Mouse (Mus musculus) hindbrain, embryonic 12.5 days (tissue): ENCODE measurements at regions not wholly inside any gene's neighbourhood (a gene's known extent, or its start where the extent isn't known, plus 50 kb on each side); places are given as distances from the start of the nearest gene placed in this dataset.
A peak's percentile ranks its signal among the peaks of the same experiment; 100 is the strongest.

ENCODE experiments used
- ATAC-seq: fragments of 200-750 bp; cut with Nextera tagmentation; 2 replicates; pipeline ENCODE4 v1.8.0; 2017; ENCODE audit warnings: moderate TSS enrichment; ENCODE audit not compliant: low FRiP score
- H3K27ac ChIP-seq: fragments of 300-500 bp; sonication (generic); 2 replicates; pipeline ENCODE4 v1.5.1; 2016; ENCODE audit warnings: mild to moderate bottlenecking
- H3K27me3 ChIP-seq: fragments of 300-500 bp; sonication (generic); 2 replicates; pipeline ENCODE4 v1.6.1; 2016; ENCODE audit warnings: mild to moderate bottlenecking
- H3K36me3 ChIP-seq: fragments of 300-500 bp; sonication (generic); 2 replicates; pipeline ENCODE4 v1.6.1; 2016; ENCODE audit warnings: mild to moderate bottlenecking
- H3K4me1 ChIP-seq: fragments of 300-500 bp; sonication (generic); 2 replicates; pipeline ENCODE4 v1.6.1; 2016
- H3K4me2 ChIP-seq: fragments of 300-500 bp; sonication (generic); replicated peaks from 2 replicates; pipeline ENCODE4 v1.6.1; 2016; ENCODE audit warnings: mild to moderate bottlenecking
- H3K4me3 ChIP-seq: fragments of 300-500 bp; sonication (generic); 2 replicates; pipeline ENCODE4 v1.5.1; 2016; ENCODE audit warnings: mild to moderate bottlenecking
- H3K9ac ChIP-seq: fragments of 300-500 bp; sonication (generic); 2 replicates; pipeline ENCODE4 v1.6.1; 2016; ENCODE audit warnings: mild to moderate bottlenecking, moderate library complexity
- H3K9me3 ChIP-seq: fragments of 300-500 bp; sonication (generic); replicated peaks from 2 replicates; pipeline ENCODE4 v1.6.1; 2016; ENCODE audit warnings: mild to moderate bottlenecking
- WGBS: fragments of 180-500 bp; shearing (Covaris S2); methylation state at CpG from one replicate; pipeline ENCODE4 v1.1.7; 2016; 5-methylcytosine and 5-hydroxymethylcytosine counted together

DNA sequence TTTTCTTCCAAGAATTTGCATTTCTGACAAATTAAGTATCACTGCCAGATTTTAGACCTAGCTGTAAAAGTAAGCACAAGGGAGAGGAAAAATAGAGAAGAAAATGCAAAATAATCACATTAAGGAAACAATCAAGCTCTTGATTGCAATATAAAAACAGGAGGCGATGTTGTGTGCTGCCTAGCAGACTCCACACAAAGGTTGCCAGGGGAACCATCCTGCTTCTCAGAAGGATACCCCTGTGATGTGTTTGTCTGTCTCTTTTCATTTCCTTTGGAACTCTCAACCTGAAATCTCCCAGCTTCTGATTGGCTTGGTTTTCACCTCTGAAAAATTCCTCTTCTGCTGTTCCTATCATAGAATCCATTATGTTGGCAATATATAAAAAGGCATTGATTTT is 514.3 kb upstream of the Atp2b1 start:
- ATAC-seq, result peak; percentile 84
- H3K9ac ChIP-seq, result no peak overlapping the region
- no peaks in the 10 kb centered on the region for H3K9me3 ChIP-seq
- no peaks in the 10 kb centered on the region for H3K27me3 ChIP-seq
- WGBS, result 19% methylated on average over 1 of the region's 1 CpGs
- no peak overlapping the region for H3K27ac ChIP-seq
- no peak overlapping the region for H3K4me3 ChIP-seq
- H3K36me3 ChIP-seq, result no peaks in the 10 kb centered on the region
- no peaks in the 10 kb centered on the region for H3K4me1 ChIP-seq
- no peak overlapping the region for H3K4me2 ChIP-seq

DNA sequence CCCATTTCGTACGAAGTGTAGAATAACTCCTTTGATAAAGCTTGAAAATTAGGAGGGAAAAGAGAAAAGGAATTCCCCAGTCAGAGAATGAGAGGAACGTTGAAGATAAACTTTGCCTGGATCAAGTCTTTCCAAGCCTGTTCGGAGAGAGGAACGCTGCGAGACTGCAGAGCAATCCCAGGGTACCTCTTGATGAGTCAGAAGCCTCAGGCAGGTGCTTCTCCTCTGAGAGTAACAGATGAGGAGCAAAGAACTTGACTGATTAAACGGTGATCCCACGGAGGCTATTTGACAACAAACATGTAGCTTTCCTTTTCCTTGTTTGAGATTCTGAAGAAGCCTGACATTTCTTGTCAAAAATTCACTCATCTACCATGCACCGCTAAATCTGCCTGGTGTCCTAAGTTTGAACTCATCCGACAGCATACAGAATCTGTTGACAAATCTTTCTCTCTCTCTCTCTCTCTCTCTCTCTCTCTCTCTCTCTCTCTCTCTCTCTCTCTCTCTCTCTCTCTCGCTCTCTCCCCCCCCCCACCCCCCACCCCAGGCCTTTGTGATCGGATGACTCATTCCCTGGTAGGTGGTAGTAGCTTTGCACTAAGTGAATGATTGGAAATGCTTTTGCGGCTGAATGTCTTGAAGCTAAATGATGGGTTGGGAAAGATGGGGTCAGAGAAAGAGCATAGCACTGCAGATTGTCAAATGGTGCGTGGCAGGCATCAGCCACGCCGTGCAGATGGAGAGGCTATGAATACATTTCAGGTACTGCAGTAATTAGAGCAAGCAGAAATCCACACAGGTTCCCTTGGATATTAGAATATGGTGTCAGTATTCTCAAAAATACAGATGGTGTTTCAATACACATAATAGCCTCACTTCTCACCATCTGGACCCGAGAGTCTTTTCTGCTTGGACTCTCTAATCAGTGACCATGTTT is 496.1 kb upstream of the Atp2b1 start:
- H3K9ac ChIP-seq, result no peak overlapping the region
- H3K4me2 ChIP-seq, result 0 out of 2 replicates have a peak overlapping the region, but pooled peaks have one; percentile 8
- ATAC-seq, result peak; percentile 73
- peak overlapping the region; percentile 52 for H3K27ac ChIP-seq
- no peaks in the 10 kb centered on the region for H3K36me3 ChIP-seq
- no peaks in the 10 kb centered on the region for H3K9me3 ChIP-seq
- no peaks in the 10 kb centered on the region for H3K27me3 ChIP-seq
- H3K4me1 ChIP-seq, result no peaks in the 10 kb centered on the region
- WGBS, result 62% methylated on average over 16 of the region's 17 CpGs
- no peak overlapping the region for H3K4me3 ChIP-seq

DNA sequence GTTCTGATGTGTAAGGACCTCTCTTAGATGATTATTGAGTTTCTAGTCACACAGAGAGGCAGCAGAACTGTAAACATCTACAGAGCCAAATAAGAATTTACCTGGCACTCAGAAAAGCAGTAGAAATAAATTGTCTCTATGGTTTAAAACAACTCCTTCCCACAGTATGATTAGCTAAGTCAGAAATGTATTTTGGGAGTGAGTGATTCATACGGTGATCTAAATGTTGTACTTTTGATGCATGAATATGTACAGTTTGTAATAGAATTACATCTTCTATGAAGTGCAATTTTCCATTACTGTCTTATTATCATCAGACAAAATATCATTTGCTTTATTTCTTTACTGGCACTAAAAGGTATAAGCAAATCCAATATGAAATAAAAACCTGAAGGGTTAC is 489.8 kb upstream of the Atp2b1 start:
- Histone ChIP-seq H3K9me3 (no peaks in the 10 kb centered on the region), H3K4me1 (no peaks in the 10 kb centered on the region), H3K4me3 (no peak overlapping the region), H3K27me3 (no peaks in the 10 kb centered on the region), H3K36me3 (no peaks in the 10 kb centered on the region), H3K9ac (no peak overlapping the region), H3K27ac (no peak overlapping the region), H3K4me2 (no peak overlapping the region)
- no peak for ATAC-seq
- 93% methylated on average over 1 of the region's 1 CpGs for WGBS

DNA sequence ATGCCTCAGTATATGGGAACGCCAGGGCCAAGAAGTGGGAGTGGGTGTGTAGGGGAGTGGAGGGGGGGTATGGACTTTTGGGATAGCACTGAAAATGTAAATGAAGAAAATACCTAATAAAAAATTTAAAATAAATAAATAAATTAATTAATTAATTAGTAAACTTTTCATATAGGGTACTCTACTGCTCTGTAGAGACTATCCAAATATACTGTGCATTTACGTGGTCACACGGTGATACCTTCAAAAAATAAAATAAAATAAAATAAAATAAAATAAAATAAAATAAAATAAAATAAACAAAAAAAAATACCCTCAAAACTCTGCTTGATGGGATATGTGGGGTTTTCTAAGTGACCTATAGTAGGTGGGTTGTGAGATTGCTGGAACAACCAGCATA is 479.2 kb upstream of the Atp2b1 start:
- WGBS, result 93% methylated on average over 3 of the region's 3 CpGs
- no peak overlapping the region for H3K27ac ChIP-seq
- peak; percentile 43; the same call in 1 of the 2 replicates for ATAC-seq
- no peak overlapping the region for H3K9ac ChIP-seq
- no peaks in the 10 kb centered on the region for H3K36me3 ChIP-seq
- H3K9me3 ChIP-seq, result no peaks in the 10 kb centered on the region
- H3K4me2 ChIP-seq, result no peak overlapping the region
- no peaks in the 10 kb centered on the region for H3K27me3 ChIP-seq
- H3K4me3 ChIP-seq, result no peak overlapping the region
- H3K4me1 ChIP-seq, result no peaks in the 10 kb centered on the region

DNA sequence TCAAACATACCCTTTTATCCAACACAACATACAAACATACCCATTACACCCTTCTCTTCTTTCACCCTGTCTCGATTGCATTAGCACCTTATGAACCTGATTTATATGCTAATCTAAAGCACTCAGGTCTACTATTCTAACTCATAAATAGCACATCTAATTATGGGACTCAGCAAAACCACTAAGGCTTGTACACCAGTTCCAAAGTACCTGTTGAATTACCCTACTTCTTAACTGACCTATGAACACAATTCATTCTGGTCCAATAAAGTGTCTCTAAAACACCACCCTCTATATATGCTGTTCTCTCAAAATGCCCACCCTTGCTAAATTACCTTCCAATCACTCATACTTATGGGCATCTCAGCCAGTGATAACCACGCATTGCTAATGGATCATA is 452.7 kb upstream of the Atp2b1 start:
- H3K27me3 ChIP-seq, result no peaks in the 10 kb centered on the region
- H3K36me3 ChIP-seq, result no peaks in the 10 kb centered on the region
- 90% methylated on average over 2 of the region's 2 CpGs for WGBS
- H3K9ac ChIP-seq, result no peak overlapping the region
- no peak for ATAC-seq
- no peaks in the 10 kb centered on the region for H3K4me1 ChIP-seq
- no peak overlapping the region for H3K27ac ChIP-seq
- H3K4me2 ChIP-seq, result no peak overlapping the region
- no peak overlapping the region for H3K4me3 ChIP-seq
- no peaks in the 10 kb centered on the region for H3K9me3 ChIP-seq

DNA sequence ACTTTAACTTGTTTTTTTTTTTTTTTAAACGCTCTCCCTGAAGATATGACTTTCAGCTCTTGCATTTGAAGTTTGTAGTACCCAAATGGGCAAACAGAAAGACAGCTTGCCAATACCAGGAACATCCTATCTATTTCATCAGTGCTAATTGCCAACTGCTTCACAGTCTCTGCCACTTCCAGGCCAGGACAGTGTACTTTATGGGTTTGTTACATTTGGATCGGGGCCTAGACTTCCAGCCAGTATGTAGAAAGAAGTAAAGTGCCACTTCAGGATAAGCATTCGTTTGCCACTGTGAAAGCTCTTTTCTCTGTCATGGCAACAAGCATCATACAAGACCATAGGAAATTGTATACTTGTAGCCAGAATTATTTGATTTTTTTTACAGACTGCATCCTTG is 439.6 kb upstream of the Atp2b1 start:
- no peak for ATAC-seq
- H3K9me3 ChIP-seq, result no peaks in the 10 kb centered on the region
- H3K27ac ChIP-seq, result no peak overlapping the region
- no peaks in the 10 kb centered on the region for H3K4me1 ChIP-seq
- no peaks in the 10 kb centered on the region for H3K27me3 ChIP-seq
- 92% methylated on average over 3 of the region's 3 CpGs for WGBS
- H3K9ac ChIP-seq, result no peak overlapping the region
- no peak overlapping the region for H3K4me2 ChIP-seq
- no peaks in the 10 kb centered on the region for H3K36me3 ChIP-seq
- no peak overlapping the region for H3K4me3 ChIP-seq

DNA sequence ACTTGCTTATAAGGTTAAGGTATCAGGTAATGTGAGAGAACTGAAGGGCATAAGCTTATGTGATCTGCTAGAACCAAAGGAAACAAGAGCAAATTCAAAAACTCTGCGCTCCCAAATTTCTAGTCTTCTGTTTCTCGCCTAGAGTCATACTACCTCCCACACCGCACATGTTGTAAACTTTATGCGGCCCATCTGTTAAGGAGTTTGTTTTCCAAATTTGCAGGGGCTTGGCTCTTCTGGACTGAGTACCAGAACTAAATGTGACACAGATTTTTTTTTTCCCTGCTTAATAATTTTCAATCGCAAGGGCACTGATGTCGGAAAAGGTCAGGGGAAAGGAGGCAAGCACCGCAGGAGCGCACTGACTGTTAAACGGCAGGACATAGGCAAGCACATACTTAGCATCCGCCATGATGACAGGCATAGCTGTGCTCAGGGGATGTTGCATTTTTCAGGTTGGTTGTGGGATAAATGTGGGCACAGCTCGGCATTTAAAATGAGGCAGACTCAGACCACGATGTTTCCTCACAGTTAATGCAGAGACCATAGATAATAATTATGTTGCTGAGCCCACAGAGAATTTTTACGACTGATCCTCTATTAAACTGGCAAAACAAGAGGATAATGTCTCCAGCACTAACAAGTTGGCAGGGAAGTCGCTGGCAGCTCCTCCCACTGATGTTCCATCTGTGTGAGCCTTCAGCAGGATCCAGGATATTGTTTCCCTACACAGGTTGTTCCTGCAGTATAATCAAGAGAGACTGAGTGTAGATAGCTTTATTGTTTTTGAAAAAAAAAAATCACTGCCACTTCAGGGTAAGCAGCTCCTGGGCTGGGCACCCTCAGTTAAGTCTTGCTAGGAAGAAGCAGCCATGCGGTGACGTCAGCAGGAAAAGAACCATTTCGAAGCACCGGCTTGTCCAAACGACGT is 428.2 kb upstream of the Atp2b1 start:
- H3K9me3 ChIP-seq, result no peaks in the 10 kb centered on the region
- ATAC-seq, result no peak
- 82% methylated on average over 20 of the region's 20 CpGs for WGBS

DNA sequence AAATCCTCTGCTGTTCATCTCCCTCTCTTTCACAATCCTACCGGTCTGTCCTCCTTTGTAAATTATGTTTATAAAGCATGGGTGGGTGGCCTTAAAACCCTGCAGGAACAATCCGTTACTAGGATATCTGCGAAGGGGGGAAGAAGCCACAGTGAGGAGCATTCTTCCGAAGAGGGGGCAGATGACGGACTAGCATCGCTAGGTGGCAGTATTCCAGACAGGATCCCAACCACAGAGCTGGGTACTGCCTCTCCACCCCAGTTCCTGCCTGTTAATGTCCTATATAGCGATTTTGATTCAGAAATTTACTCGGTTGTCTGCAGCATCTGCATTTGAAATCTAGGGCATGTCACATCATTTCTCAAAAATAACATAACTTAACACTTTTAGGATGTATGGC is 419.9 kb upstream of the Atp2b1 start:
- no peaks in the 10 kb centered on the region for H3K9me3 ChIP-seq
- WGBS, result 14% methylated on average over 8 of the region's 8 CpGs
- H3K4me3 ChIP-seq, result no peak overlapping the region
- no peak overlapping the region for H3K27ac ChIP-seq
- 0 out of 2 replicates have a peak, but pooled peaks have one; percentile 74 for ATAC-seq
- no peaks in the 10 kb centered on the region for H3K4me1 ChIP-seq
- H3K4me2 ChIP-seq, result no peak overlapping the region
- H3K36me3 ChIP-seq, result no peaks in the 10 kb centered on the region
- H3K9ac ChIP-seq, result no peak overlapping the region
- no peaks in the 10 kb centered on the region for H3K27me3 ChIP-seq

More for the DNA sequence above, 428.2 kb upstream of the Atp2b1 start:
- Histone ChIP-seq H3K36me3 (no peaks in the 10 kb centered on the region), H3K4me3 (no peak overlapping the region), H3K9ac (no peak overlapping the region), H3K4me2 (no peak overlapping the region), H3K4me1 (no peaks in the 10 kb centered on the region), H3K27ac (no peak overlapping the region), H3K27me3 (no peaks in the 10 kb centered on the region)

DNA sequence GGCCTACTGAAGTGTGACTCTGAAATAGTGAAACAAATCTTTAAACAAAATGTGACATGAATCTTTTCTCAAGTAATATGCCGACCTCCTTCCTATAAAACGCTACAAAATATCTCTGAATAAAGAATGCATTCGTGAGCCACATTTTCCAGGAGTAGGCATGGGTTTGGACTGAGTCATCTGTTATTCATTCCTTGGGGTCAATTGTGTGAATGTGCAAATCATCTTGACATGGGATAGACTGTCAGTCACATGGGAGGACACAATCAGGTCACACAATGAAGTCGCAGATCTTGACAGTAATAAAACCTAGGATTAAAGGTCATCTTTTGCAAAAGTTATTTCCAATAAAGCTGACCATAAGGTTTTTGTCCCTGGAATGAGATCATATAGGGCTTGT is 418.0 kb upstream of the Atp2b1 start:
- no peak overlapping the region for H3K9ac ChIP-seq
- H3K36me3 ChIP-seq, result no peaks in the 10 kb centered on the region
- no peak overlapping the region for H3K27ac ChIP-seq
- H3K4me2 ChIP-seq, result no peak overlapping the region
- H3K27me3 ChIP-seq, result no peaks in the 10 kb centered on the region
- H3K4me3 ChIP-seq, result no peak overlapping the region
- no peaks in the 10 kb centered on the region for H3K9me3 ChIP-seq
- WGBS, result 75% methylated on average over 4 of the region's 4 CpGs
- ATAC-seq, result no peak
- H3K4me1 ChIP-seq, result no peaks in the 10 kb centered on the region

DNA sequence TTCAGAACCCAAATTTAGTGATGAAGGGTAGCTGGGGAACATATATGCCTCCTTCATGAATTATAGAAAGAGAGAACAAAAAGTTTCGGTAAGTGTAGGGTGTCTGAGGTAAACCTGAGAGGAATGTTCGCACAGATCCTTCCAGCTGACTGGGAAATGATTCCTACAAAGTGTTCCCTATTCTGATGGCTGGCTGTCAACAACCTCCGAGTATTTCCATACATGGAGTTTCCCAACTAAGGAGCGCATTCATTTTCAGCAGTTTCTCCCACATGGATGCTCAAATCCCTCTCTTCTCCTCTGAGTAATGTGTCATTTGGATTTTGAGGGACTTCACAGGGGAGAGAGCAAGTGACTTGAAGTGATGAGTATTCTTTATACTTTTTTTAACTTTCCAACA is 413.9 kb upstream of the Atp2b1 start:
- Histone ChIP-seq H3K36me3 (no peaks in the 10 kb centered on the region), H3K27me3 (no peaks in the 10 kb centered on the region), H3K9ac (no peak overlapping the region), H3K4me1 (no peaks in the 10 kb centered on the region), H3K27ac (no peak overlapping the region), H3K9me3 (no peaks in the 10 kb centered on the region), H3K4me2 (no peak overlapping the region), H3K4me3 (no peak overlapping the region)
- WGBS, result 86% methylated on average over 4 of the region's 4 CpGs
- no peak for ATAC-seq

DNA sequence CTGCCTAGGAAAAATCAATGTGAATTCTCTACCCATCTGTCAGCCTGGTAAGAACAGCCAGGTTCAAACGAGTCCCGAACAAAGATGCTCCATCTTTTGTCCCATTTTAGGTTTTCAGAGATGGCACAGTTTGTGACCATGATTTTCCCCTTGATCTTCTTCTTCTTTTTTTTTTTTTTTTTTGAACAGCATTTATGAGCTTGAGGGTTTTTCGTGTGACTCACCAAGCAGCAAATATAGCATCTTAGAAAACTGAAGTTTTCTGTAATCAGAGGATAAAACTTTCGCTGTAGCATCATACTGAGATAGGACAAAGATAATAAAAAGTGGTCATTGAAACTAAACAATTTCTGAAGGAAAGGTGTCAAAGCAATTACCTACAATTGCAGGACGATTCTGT is 412.6 kb upstream of the Atp2b1 start:
- Histone ChIP-seq H3K4me3 (no peak overlapping the region), H3K4me1 (no peaks in the 10 kb centered on the region), H3K27me3 (no peaks in the 10 kb centered on the region), H3K4me2 (no peak overlapping the region), H3K36me3 (no peaks in the 10 kb centered on the region), H3K9ac (no peak overlapping the region), H3K27ac (no peak overlapping the region), H3K9me3 (no peaks in the 10 kb centered on the region)
- 88% methylated on average over 5 of the region's 5 CpGs for WGBS
- no peak for ATAC-seq

DNA sequence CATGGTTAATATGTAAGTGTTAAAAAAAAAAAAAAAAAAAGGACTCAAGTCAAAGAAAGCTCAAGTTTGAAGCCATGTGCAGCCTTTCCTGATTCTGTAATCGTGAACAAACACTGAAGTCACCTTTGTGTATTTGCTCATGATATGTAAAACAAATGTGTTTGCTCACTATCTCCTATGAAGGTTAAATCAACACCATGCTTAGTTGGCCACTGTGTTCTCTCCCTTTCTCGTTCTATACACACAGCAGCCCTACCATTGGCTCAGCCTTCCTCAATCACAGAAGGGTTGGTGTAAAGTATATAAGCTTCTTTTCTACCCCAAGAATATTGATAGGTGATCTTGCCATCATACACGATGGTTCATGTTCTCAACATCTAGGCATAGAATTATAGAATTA is 409.7 kb upstream of the Atp2b1 start:
- Histone ChIP-seq H3K4me2 (no peak overlapping the region), H3K36me3 (no peaks in the 10 kb centered on the region), H3K27ac (no peak overlapping the region), H3K4me1 (no peaks in the 10 kb centered on the region), H3K9me3 (no peaks in the 10 kb centered on the region), H3K9ac (no peak overlapping the region), H3K27me3 (no peaks in the 10 kb centered on the region), H3K4me3 (no peak overlapping the region)
- ATAC-seq, result no peak
- WGBS, result 94% methylated on average over 3 of the region's 3 CpGs
